Mouse (Mus musculus) limb, embryonic 11.5 days (tissue): Measurements from ENCODE around the gene Prepl. TPM values are rescaled to one million over a fixed set of nuclear protein-coding genes. Genes with fewer than 3 reads are reported as not detected.

Experiments used
- ATAC-seq: fragments of 200-750 bp; cut with Nextera tagmentation; 2 replicates; pipeline ENCODE4 v1.8.0; 2017; ENCODE audit warnings: low read depth; ENCODE audit not compliant: insufficient number of reproducible peaks, low FRiP score, low TSS enrichment
- DNase-seq: peaks from one replicate; pipeline ENCODE4 v3.0.0-alpha.2; 2015; ENCODE audit warnings: low spot score
- H3K27ac ChIP-seq: fragments of 300-500 bp; sonication (generic); replicated peaks from 2 replicates; pipeline ENCODE4 v1.5.1; 2014; ENCODE audit warnings: low read depth, mild to moderate bottlenecking, low read length
- H3K27me3 ChIP-seq: fragments of 300-500 bp; sonication (generic); 2 replicates; pipeline ENCODE4 v1.6.1; 2014; ENCODE audit warnings: mild to moderate bottlenecking, low read length, mixed read lengths; ENCODE audit not compliant: control insufficient read depth, insufficient read depth
- H3K36me3 ChIP-seq: fragments of 300-500 bp; sonication (generic); 2 replicates; pipeline ENCODE4 v1.6.1; 2014; ENCODE audit warnings: mild to moderate bottlenecking, low read length, moderate library complexity, mixed read lengths; ENCODE audit not compliant: control insufficient read depth, insufficient read depth
- H3K4me1 ChIP-seq: fragments of 300-500 bp; sonication (generic); 2 replicates; pipeline ENCODE4 v1.6.1; 2014; ENCODE audit warnings: low read length, mixed read lengths; ENCODE audit not compliant: control insufficient read depth, insufficient read depth
- H3K4me2 ChIP-seq: fragments of 300-500 bp; sonication (generic); 2 replicates; pipeline ENCODE4 v1.6.1; 2014; ENCODE audit warnings: low read depth, mild to moderate bottlenecking, moderate library complexity; ENCODE audit not compliant: severe bottlenecking
- H3K4me3 ChIP-seq: fragments of 300-500 bp; sonication (generic); 2 replicates; pipeline ENCODE4 v1.5.1; 2014; ENCODE audit warnings: low read depth, low read length
- H3K9ac ChIP-seq: fragments of 300-500 bp; sonication (generic); 2 replicates; pipeline ENCODE4 v1.6.1; 2014; ENCODE audit warnings: mild to moderate bottlenecking, low read length
- H3K9me3 ChIP-seq: fragments of 300-500 bp; sonication (generic); 2 replicates; pipeline ENCODE4 v1.6.1; 2016; ENCODE audit warnings: low read length; ENCODE audit not compliant: control insufficient read depth
- WGBS: fragments of 180-500 bp; shearing (Covaris S2); extraction: QIAGEN DNeasy Blood & Tissue Kit; methylation state at CpG from one replicate; pipeline ENCODE4 v1.1.7; 2014; 5-methylcytosine and 5-hydroxymethylcytosine counted together
- polyA plus RNA-seq: library from polyadenylated mRNA; unstranded; fragments of >200 nt; fragmentation: Nextera tagmentation; extraction: Ambion mirVana; gene quantifications from 2 replicates; pipeline ENCODE4 v1.2.1, GENCODE M21; 2014

The Prepl gene
- polyA plus RNA-seq, 1 experiment from 2014 or later, result 35.3 TPM

GRCm38 (mm10) chr17:85085335-85085734 lies 4.7 kb downstream of the Prepl start:
- 95% methylated on average over 2 of the region's 2 CpGs for WGBS
- no peak for ATAC-seq

GRCm38 (mm10) chr17:85080781-85081180 lies 9.3 kb downstream of the Prepl start:
- Histone ChIP-seq H3K27ac (no peak overlapping the region), H3K4me1 (no peaks in the 10 kb centered on the region), H3K4me3 (no peak overlapping the region), H3K27me3 (no peaks in the 10 kb centered on the region), H3K4me2 (no peak overlapping the region), H3K9ac (no peak overlapping the region), H3K36me3 (peaks cover 5% of the 10 kb centered on the region; the same call in 1 of the 2 replicates), H3K9me3 (no peaks in the 10 kb centered on the region)
- WGBS, result 92% methylated on average over 11 of the region's 11 CpGs
- DNase-seq (no peak), ATAC-seq (no peak)

More at GRCm38 (mm10) chr17:85085335-85085734, 4.7 kb downstream of the Prepl start:
- Histone ChIP-seq H3K4me3 (no peak overlapping the region), H3K9ac (no peak overlapping the region), H3K36me3 (no peaks in the 10 kb centered on the region), H3K4me2 (no peak overlapping the region), H3K4me1 (peaks cover 3% of the 10 kb centered on the region; the same call in 1 of the 2 replicates), H3K9me3 (no peaks in the 10 kb centered on the region), H3K27me3 (no peaks in the 10 kb centered on the region), H3K27ac (no peak overlapping the region)
- no peak for DNase-seq

- peaks cover 5% of the 10 kb centered on the region; the same call in 1 of the 2 replicates for H3K36me3 ChIP-seq
- DNase-seq, result no peak
- H3K4me3 ChIP-seq, result no peak overlapping the region
- no peaks in the 10 kb centered on the region for H3K27me3 ChIP-seq
- 91% methylated on average over 3 of the region's 3 CpGs for WGBS
- H3K4me1 ChIP-seq, result no peaks in the 10 kb centered on the region
- no peaks in the 10 kb centered on the region for H3K9me3 ChIP-seq
- no peak overlapping the region for H3K27ac ChIP-seq
- no peak overlapping the region for H3K9ac ChIP-seq
- no peak overlapping the region for H3K4me2 ChIP-seq
- no peak for ATAC-seq
Measured at GRCm38 (mm10) chr17:85079276-85079675, 10.8 kb downstream of the Prepl start.

- H3K27me3 ChIP-seq, result no peaks in the 10 kb centered on the region
- ATAC-seq (no peak), DNase-seq (no peak)
- H3K4me2 ChIP-seq, result no peak overlapping the region
- WGBS, result 92% methylated on average over 4 of the region's 4 CpGs
- H3K9ac ChIP-seq, result no peak overlapping the region
- no peak overlapping the region for H3K27ac ChIP-seq
- H3K4me3 ChIP-seq, result no peak overlapping the region
- no peaks in the 10 kb centered on the region for H3K4me1 ChIP-seq
- H3K9me3 ChIP-seq, result no peaks in the 10 kb centered on the region
- peaks cover 5% of the 10 kb centered on the region; the same call in 1 of the 2 replicates for H3K36me3 ChIP-seq
Measured at GRCm38 (mm10) chr17:85074083-85074482, 16.0 kb downstream of the Prepl start.

- no peak overlapping the region for H3K27ac ChIP-seq
- WGBS, result 82% methylated on average over 7 of the region's 7 CpGs
Measured at GRCm38 (mm10) chr17:85073214-85073613, 16.8 kb downstream of the Prepl start.

GRCm38 (mm10) chr17:85072383-85072782 lies 17.7 kb downstream of the Prepl start:
- ATAC-seq, result no peak
- Histone ChIP-seq H3K4me2 (no peak overlapping the region), H3K4me3 (no peak overlapping the region)

More at GRCm38 (mm10) chr17:85073214-85073613, 16.8 kb downstream of the Prepl start:
- no peaks in the 10 kb centered on the region for H3K27me3 ChIP-seq
- no peaks in the 10 kb centered on the region for H3K4me1 ChIP-seq
- no peak for DNase-seq
- peaks cover 5% of the 10 kb centered on the region; the same call in 1 of the 2 replicates for H3K36me3 ChIP-seq
- no peak overlapping the region for H3K9ac ChIP-seq
- H3K4me3 ChIP-seq, result no peak overlapping the region
- no peaks in the 10 kb centered on the region for H3K9me3 ChIP-seq
- no peak overlapping the region for H3K4me2 ChIP-seq
- ATAC-seq, result no peak

GRCm38 (mm10) chr17:85071088-85071775 lies 18.8 kb downstream of the Prepl start:
- Histone ChIP-seq H3K27me3 (no peaks in the 10 kb centered on the region), H3K4me1 (no peaks in the 10 kb centered on the region), H3K9me3 (no peaks in the 10 kb centered on the region), H3K36me3 (peaks cover 3% of the 10 kb centered on the region), H3K4me3 (no peak overlapping the region), H3K4me2 (no peak overlapping the region), H3K27ac (no peak overlapping the region), H3K9ac (no peak overlapping the region)
- 95% methylated on average over 8 of the region's 8 CpGs for WGBS
- DNase-seq (no peak), ATAC-seq (no peak)

More at GRCm38 (mm10) chr17:85072383-85072782, 17.7 kb downstream of the Prepl start:
- H3K36me3 ChIP-seq, result peaks cover 5% of the 10 kb centered on the region; the same call in 1 of the 2 replicates
- WGBS, result 68% methylated on average over 11 of the region's 11 CpGs
- H3K27me3 ChIP-seq, result no peaks in the 10 kb centered on the region
- no peaks in the 10 kb centered on the region for H3K9me3 ChIP-seq
- H3K4me1 ChIP-seq, result no peaks in the 10 kb centered on the region
- no peak overlapping the region for H3K27ac ChIP-seq
- DNase-seq, result no peak
- H3K9ac ChIP-seq, result no peak overlapping the region

- H3K4me2 ChIP-seq, result no peak overlapping the region
- no peaks in the 10 kb centered on the region for H3K9me3 ChIP-seq
- DNase-seq (no peak), ATAC-seq (no peak)
- H3K9ac ChIP-seq, result no peak overlapping the region
- no peak overlapping the region for H3K4me3 ChIP-seq
- no peak overlapping the region for H3K27ac ChIP-seq
- no peaks in the 10 kb centered on the region for H3K27me3 ChIP-seq
- peaks cover 5% of the 10 kb centered on the region for H3K36me3 ChIP-seq
- H3K4me1 ChIP-seq, result no peaks in the 10 kb centered on the region
- 78% methylated on average over 6 of the region's 6 CpGs for WGBS
Measured at GRCm38 (mm10) chr17:85070658-85071057, 19.4 kb downstream of the Prepl start.
